Mouse (Mus musculus) liver, adult 2 months (tissue): ENCODE data around the gene Abcg4. TPM values are rescaled to one million over a fixed set of nuclear protein-coding genes. Genes with fewer than 3 reads are reported as not detected.

Experiments used
- DNase-seq: peaks from one replicate; pipeline ENCODE4 v3.0.0-alpha.2; 2011; ENCODE audit warnings: low read depth, low spot score; ENCODE audit errors: extremely low read depth
- H3K27ac ChIP-seq: fragments of 200-500 bp; replicated peaks from 2 replicates; pipeline ENCODE4 v1.5.1; 2012; ENCODE audit warnings: low read depth, mild to moderate bottlenecking, control low read depth, inconsistent platforms, low read length; ENCODE audit not compliant: insufficient read depth
- H3K27me3 ChIP-seq: fragments of 200-500 bp; 2 replicates; pipeline ENCODE4 v1.6.1; 2012; ENCODE audit warnings: mild to moderate bottlenecking, moderate library complexity, low read length, inconsistent platforms; ENCODE audit not compliant: control insufficient read depth, insufficient read depth
- H3K36me3 ChIP-seq: fragments of 200-500 bp; 2 replicates; pipeline ENCODE4 v1.6.1; 2012; ENCODE audit warnings: low read length, inconsistent platforms; ENCODE audit not compliant: control insufficient read depth, insufficient read depth
- H3K4me1 ChIP-seq: fragments of 200-500 bp; 2 replicates; pipeline ENCODE4 v1.6.1; 2011; ENCODE audit warnings: low read length; ENCODE audit not compliant: control insufficient read depth, insufficient read depth
- H3K4me3 ChIP-seq: fragments of 200-500 bp; 2 replicates; pipeline ENCODE4 v1.5.1; 2011; ENCODE audit warnings: low read depth, mild to moderate bottlenecking, control low read depth, low read length, moderate library complexity; ENCODE audit not compliant: insufficient read depth
- H3K79me2 ChIP-seq: fragments of 200-500 bp; 2 replicates; pipeline ENCODE4 v1.6.1; 2012; ENCODE audit warnings: inconsistent platforms, mild to moderate bottlenecking, low read length, moderate library complexity; ENCODE audit not compliant: control insufficient read depth, insufficient read depth
- H3K9ac ChIP-seq: fragments of 200-500 bp; 2 replicates; pipeline ENCODE4 v1.6.1; 2012; ENCODE audit warnings: low read depth, mild to moderate bottlenecking, control low read depth, inconsistent platforms, low read length
- CTCF ChIP-seq: fragments of 200-500 bp; IDR thresholded peaks from 2 replicates; pipeline ENCODE4 v1.5.1; 2011; ENCODE audit warnings: low read depth, low read length, control low read depth
- POLR2A ChIP-seq: fragments of 200-500 bp; IDR thresholded peaks from 2 replicates; pipeline ENCODE4 v1.6.1; 2011; ENCODE audit warnings: low read length, control low read depth; ENCODE audit not compliant: insufficient read depth; ENCODE audit errors: extremely low read depth
- WGBS: fragments of 180-500 bp; shearing (Covaris S2); methylation state at CpG from one replicate; pipeline ENCODE4 v1.1.7; 2018; 5-methylcytosine and 5-hydroxymethylcytosine counted together
- polyA plus RNA-seq: library from polyadenylated mRNA; depleted of rRNA; stranded (reverse); fragments of >200 nt; gene quantifications from 2 replicates; pipeline ENCODE4 v1.2.3, GENCODE M21; 2012
- total RNA-seq: library from RNA; depleted of rRNA; stranded (reverse); fragments of >200 nt; gene quantifications from 2 replicates; pipeline ENCODE4 v1.2.3, GENCODE M21; 2014

Gene Abcg4
- total and polyA plus RNA-seq, 2 experiments = 0.11 TPM; not detected in 1

DNA sequence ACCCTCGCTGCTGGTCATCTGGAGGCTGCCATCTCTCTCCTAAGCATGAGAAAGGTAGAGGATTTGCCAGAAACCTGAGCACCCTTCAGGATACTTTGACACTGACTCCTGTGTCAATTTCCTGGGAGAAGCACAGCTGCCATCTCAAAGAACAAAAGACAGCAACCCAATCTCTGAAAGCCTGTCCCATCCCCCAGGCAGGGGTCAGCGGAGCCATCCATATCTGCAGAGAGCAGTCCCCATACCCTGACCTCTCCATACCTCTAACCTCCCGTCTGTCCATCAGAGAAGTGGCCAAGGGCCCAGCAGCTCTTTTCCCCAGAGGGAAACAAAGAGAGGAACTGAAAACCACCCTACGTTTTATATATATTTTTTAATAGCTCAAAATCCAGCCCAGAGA is 51.8 kb downstream of the Abcg4 start:
- Histone ChIP-seq H3K36me3 (no peaks in the 10 kb centered on the region), H3K4me3 (no peak overlapping the region), H3K27me3 (no peaks in the 10 kb centered on the region), H3K4me1 (no peaks in the 10 kb centered on the region; the same call in 1 of the 2 replicates), H3K79me2 (peaks cover 13% of the 10 kb centered on the region), H3K27ac (no peak overlapping the region), H3K9ac (no peak overlapping the region)
- TF ChIP-seq POLR2A = no peak
- no peak for TF ChIP-seq CTCF
- DNase-seq = no peak
- WGBS = 85% methylated on average over 4 of the region's 4 CpGs

GRCm38 (mm10) chr9:44234479-44235427 is 53.7 kb downstream of the Abcg4 start:
- WGBS = 34% methylated on average over 19 of the region's 19 CpGs
- TF ChIP-seq POLR2A (no peak), CTCF (no peak)

DNA sequence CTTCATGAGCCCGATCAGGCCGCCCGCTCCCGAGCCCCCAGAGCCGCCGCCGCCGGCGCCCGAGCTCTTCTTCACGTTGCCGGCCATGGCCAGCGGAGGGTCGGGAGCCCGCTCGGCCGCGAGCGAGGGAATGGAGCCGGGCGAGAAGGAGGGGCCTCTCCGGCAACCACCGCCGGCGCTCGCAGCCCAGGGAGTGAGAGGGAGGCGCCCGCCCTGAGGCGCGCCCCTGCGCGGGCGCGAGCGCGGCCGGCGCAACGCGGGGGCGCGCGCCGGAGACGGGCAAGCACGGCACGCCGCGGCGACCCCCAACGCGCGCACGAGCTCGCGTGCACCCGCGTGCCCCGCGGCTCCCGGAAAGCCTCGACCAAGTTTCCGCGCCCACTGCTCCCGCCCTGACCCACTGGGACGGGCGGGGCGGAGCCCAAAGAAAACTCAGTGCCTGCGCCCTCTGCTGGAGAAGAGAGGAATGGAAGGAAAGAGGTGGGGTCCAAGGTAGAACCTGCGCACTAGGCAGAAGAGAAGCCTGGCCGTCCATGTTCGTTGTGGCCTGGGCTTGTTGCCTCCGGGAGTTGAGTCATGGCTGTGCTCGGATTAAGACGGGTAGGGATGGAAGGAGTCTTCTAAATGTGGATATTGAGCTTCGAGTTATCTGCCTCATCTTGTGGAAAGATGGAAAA is 54.5 kb downstream of the Abcg4 start, which contains the start of gene Cbl:
Cbl (minus strand) TSS at position 248 of the 677 bp plus-strand sequence.
- Histone ChIP-seq H3K27ac (peak within 1 kb of the TSS; percentile 29), H3K27me3 (no peaks in the 10 kb centered on the region), H3K4me3 (peak within 1 kb of the TSS; percentile 96), H3K9ac (peak within 1 kb of the TSS; percentile 95), H3K36me3 (no peaks in the 10 kb centered on the region), H3K79me2 (peaks cover 24% of the 10 kb centered on the region), H3K4me1 (no peaks in the 10 kb centered on the region; the same call in 1 of the 2 replicates)
- DNase-seq = peak; percentile 79
- TF ChIP-seq POLR2A (0 out of 2 replicates have a peak, but pooled peaks have one; percentile 46), CTCF (peak; percentile 93)
- WGBS = under 1% methylated on average over 75 of the region's 76 CpGs

More at GRCm38 (mm10) chr9:44234479-44235427, 53.7 kb downstream of the Abcg4 start:
- Histone ChIP-seq H3K4me1 (no peaks in the 10 kb centered on the region; the same call in 1 of the 2 replicates), H3K27me3 (no peaks in the 10 kb centered on the region), H3K27ac (0 out of 2 replicates have a peak overlapping the region, but pooled peaks have one; percentile 5), H3K79me2 (peaks cover 19% of the 10 kb centered on the region), H3K36me3 (no peaks in the 10 kb centered on the region), H3K4me3 (peak overlapping the region; percentile 15; the same call in 1 of the 2 replicates), H3K9ac (0 out of 2 replicates have a peak overlapping the region, but pooled peaks have one; percentile 9)
- peak; percentile 53 for DNase-seq

DNA sequence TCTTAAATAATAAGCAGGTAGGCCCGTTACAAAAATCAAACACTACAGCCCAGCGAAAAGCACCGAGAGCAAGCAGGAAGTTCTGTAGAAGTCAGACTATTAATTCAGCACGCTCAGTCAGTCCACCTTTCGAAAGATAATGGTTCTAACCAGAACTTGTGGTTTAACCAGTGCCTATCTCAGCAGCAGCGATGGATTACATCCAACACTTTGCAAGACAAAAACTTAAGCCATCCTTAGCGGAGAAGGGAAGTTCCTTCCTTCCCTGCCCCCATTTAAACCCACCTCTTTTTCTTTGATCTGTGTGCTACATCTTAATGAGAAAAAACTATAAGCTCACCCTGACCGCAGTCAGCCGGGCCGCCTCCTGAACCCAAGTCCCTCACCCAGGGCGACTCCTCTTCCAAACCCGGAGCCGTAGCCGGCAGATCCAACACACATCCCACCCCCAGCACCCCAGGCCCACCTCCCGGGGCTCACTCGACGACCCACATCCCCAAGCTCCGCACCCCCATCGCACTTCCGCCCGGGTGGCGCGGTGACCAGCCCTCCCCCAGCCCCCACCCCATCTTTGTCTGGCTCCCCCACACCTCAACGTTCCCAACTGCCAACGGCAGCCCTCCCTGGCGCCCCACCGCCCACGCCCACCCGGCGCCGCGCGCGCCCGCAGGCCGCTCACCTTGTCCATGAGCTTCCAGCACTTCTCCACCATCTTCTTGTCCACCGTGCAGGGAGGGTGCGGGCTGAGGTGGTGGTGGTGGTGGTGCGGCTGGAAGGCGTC is 55.2 kb downstream of the Abcg4 start:
- 1% methylated on average over 40 of the region's 40 CpGs for WGBS
- DNase-seq = peak; percentile 48
- Histone ChIP-seq H3K27ac (peak overlapping the region; percentile 29), H3K27me3 (no peaks in the 10 kb centered on the region), H3K4me1 (no peaks in the 10 kb centered on the region; the same call in 1 of the 2 replicates), H3K36me3 (no peaks in the 10 kb centered on the region), H3K4me3 (peak overlapping the region; percentile 96), H3K9ac (peak overlapping the region; percentile 95), H3K79me2 (peaks cover 29% of the 10 kb centered on the region)
- TF ChIP-seq POLR2A = no peak
- TF ChIP-seq CTCF = no peak

GRCm38 (mm10) chr9:44231609-44232008 is 56.8 kb downstream of the Abcg4 start:
- Histone ChIP-seq H3K27me3 (no peaks in the 10 kb centered on the region), H3K79me2 (peaks cover 37% of the 10 kb centered on the region), H3K36me3 (no peaks in the 10 kb centered on the region), H3K4me3 (no peak overlapping the region), H3K9ac (no peak overlapping the region), H3K27ac (0 out of 2 replicates have a peak overlapping the region, but pooled peaks have one; percentile 12), H3K4me1 (no peaks in the 10 kb centered on the region; the same call in none of the 2 replicates)
- TF ChIP-seq POLR2A = no peak
- no peak for TF ChIP-seq CTCF
- DNase-seq = no peak
